Mouse (Mus musculus) liver, embryonic 14.5 days (tissue): ENCODE data around the gene Cyp1a1.
A peak's percentile ranks its signal among the peaks of the same experiment; 100 is the strongest.

ENCODE experiments used
- CTCF ChIP-seq: IDR thresholded peaks from 2 replicates; pipeline ENCODE4 v1.5.1; 2016; ENCODE audit warnings: antibody characterized with exemption, low read depth, control low read depth
- EP300 ChIP-seq: IDR thresholded peaks from 2 replicates; pipeline ENCODE4 v1.6.1; 2016; ENCODE audit warnings: antibody characterized with exemption, low read depth

GRCm38 (mm10) chr9:57688158-57688557 is 430 bp downstream of the Cyp1a1 start:
- peak; percentile 74 for TF ChIP-seq CTCF
- no peak for TF ChIP-seq EP300
